Mouse (Mus musculus): ENCODE results near the gene Rhox12.

DNA sequence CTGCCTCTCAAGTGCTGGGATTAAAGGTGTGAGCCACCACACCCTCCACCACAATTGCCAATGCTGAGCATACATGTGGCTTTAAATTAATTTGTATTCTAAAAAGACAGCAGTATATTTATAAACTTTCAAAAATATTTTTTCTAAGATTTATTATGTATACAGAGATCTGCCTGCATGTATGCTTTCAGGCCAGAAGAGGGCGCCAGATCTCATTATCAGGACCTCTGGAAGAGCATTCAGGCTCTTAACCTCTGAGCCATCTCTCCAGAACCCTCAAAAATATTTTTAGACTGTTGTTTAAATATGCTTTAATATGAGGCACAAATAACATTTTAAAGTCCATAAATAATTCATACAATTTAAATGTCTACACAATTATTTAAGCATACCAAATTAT, 49.2 kb downstream of the Rhox12 start:
- no peak for TF ChIP-seq ZC3H11A (IDR thresholded peaks at IDR 0.05; ENCODE audit: borderline replicate concordance, low read depth, low read length)
- TF ChIP-seq ZNF384 (IDR thresholded peaks at IDR 0.05; ENCODE audit: low read depth, low read length): no peak
